Mouse (Mus musculus) embryonic facial prominence, embryonic 12.5 days (tissue): ENCODE measurements around the gene Cstb. TPM values are rescaled to one million over a fixed set of nuclear protein-coding genes. Genes with fewer than 3 reads are reported as not detected.

Source experiments
- microRNA-seq: library from miRNA; unstranded; fragments of <30 nt; microRNA quantifications from one replicate; pipeline ENCODE4, GENCODE M21; 2017
- polyA plus RNA-seq: library from polyadenylated mRNA; unstranded; fragments of >200 nt; fragmentation: Nextera tagmentation; extraction: Ambion mirVana; gene quantifications from 2 replicates; pipeline ENCODE4 v1.2.1, GENCODE M21; 2016

Cstb gene
- polyA plus RNA-seq, 1 experiment from 2014 or later = 189 TPM

Small RNAs within 50 kb of the gene (microRNA-seq; reads per million reads assigned to microRNA genes)
- gene Mir6410 = not detected
- gene Mir6907 = 1.8 reads per million, percentile 3 among the genes with 10 or more reads in this experiment
- 0.54 reads per million for gene Mir6908

Other genes starting within 250 kb of the Cstb start
- 24.2 and 27.0 TPM in 2 replicates for gene Pwp2, start 240.5 kb upstream of the Cstb start, polyA plus RNA-seq
- 17.4 and 18.6 TPM in 2 replicates for gene Trappc10, start 181.0 kb upstream of the Cstb start, polyA plus RNA-seq
- gene Agpat3, start 73.2 kb upstream of the Cstb start, polyA plus RNA-seq = 54.1 and 56.4 TPM in 2 replicates
- gene Rrp1, start 12.6 kb upstream of the Cstb start, polyA plus RNA-seq = 323 and 336 TPM in 2 replicates
- 12.1 and 13.3 TPM in 2 replicates for gene Pdxk, start 39.3 kb downstream of the Cstb start, polyA plus RNA-seq
- not detected in 2 replicates for gene Olfr1358, start 91.8 kb downstream of the Cstb start, polyA plus RNA-seq
- gene Ilvbl, start 148.7 kb downstream of the Cstb start, polyA plus RNA-seq = 52.7 and 54.2 TPM in 2 replicates
- gene Syde1, start 166.3 kb downstream of the Cstb start, polyA plus RNA-seq = 17.7 and 19.2 TPM in 2 replicates
- gene Olfr1357, start 192.4 kb downstream of the Cstb start, polyA plus RNA-seq = not detected in 2 replicates